Mouse (Mus musculus): ENCODE results near the gene Cdhr4. TPM values are rescaled to one million over a fixed set of nuclear protein-coding genes. Genes with fewer than 3 reads are reported as not detected.
A peak's percentile ranks its signal among the peaks of the same experiment; 100 is the strongest.

Cdhr4 gene
- polyA plus RNA-seq, 1 experiment from 2014 or later = 1.1 TPM

DNA sequence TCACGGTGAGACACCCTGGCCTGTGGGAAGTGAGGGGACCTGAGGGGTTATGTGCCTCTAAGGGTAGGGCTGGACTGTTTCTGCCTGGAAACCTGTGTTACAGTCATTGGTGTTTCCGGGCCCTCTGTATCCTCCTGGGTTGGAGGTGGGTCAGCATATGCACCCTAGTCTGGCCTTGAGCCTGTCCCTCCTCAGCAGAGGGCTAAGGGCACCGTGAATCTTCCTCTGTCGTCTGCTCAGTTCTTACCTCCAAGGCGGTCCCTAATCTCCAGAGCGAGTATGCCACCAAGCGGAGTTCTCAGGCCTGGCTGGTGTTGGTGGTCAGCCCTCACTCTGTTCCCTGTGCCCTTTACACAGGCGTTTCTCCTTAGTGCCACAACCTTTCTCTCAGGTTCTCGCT is 29.4 kb upstream of the Cdhr4 start:
- H3K36me3 ChIP-seq (replicated peaks; ENCODE audit: insufficient read depth, low read length) = peaks cover 26% of the 10 kb centered on the region
- 94% methylated on average over 9 of the region's 9 CpGs for WGBS (ENCODE audit: insufficient replicate concordance)

DNA sequence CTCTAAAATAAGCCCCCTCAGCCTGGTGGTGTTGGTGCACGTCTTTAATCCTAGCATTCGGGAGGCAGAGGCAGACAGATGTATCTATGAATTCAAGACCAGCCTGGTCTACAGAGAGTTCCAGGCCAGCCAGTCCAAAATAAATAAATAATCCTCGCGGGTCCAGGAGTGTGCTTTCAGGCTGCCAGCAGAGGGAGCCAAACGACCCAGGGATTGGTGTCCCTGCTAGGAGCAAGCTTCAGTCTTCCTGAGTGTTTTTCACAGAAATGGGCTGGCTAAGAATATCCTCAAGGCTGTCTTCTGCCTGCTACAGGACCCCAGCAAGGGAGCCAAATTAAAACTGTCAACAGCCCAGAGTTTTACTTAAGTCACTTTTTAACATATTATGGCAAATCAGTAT is 28.6 kb upstream of the Cdhr4 start:
- ATAC-seq (peak; percentile 80), DNase-seq (peak; percentile 93)
- Histone ChIP-seq H3K4me1 (ENCODE audit: insufficient read depth) (peaks cover 4% of the 10 kb centered on the region; the same call in 1 of the 2 replicates), H3K9ac (replicated peaks) (no peak overlapping the region), H3K4me2 (ENCODE audit: low read depth, low read length) (no peak overlapping the region), H3K9me3 (ENCODE audit: low read length) (no peaks in the 10 kb centered on the region), H3K4me3 (ENCODE audit: low read depth, low read length) (no peak overlapping the region), H3K27me3 (ENCODE audit: insufficient read depth, low read length) (no peaks in the 10 kb centered on the region), H3K27ac (ENCODE audit: low read depth) (no peak overlapping the region), H3K36me3 (replicated peaks; ENCODE audit: insufficient read depth, low read length) (peaks cover 25% of the 10 kb centered on the region)
- peak; percentile 98 for TF ChIP-seq CTCF (IDR thresholded peaks at IDR 0.05; ENCODE audit: low read depth)
- TF ChIP-seq EP300 (IDR thresholded peaks at IDR 0.05; ENCODE audit: low read depth) = peak; percentile 23; the same call in 1 of the 2 replicates
- WGBS (ENCODE audit: insufficient replicate concordance) = 16% methylated on average over 5 of the region's 5 CpGs

More for the DNA sequence above, 29.4 kb upstream of the Cdhr4 start:
- Histone ChIP-seq H3K27me3 (ENCODE audit: insufficient read depth, low read length) (no peaks in the 10 kb centered on the region), H3K4me2 (ENCODE audit: low read depth, low read length) (no peak overlapping the region), H3K9ac (replicated peaks) (no peak overlapping the region), H3K4me3 (ENCODE audit: low read depth, low read length) (no peak overlapping the region), H3K27ac (ENCODE audit: low read depth) (no peak overlapping the region), H3K4me1 (ENCODE audit: insufficient read depth) (peaks cover 4% of the 10 kb centered on the region; the same call in 1 of the 2 replicates), H3K9me3 (ENCODE audit: low read length) (no peaks in the 10 kb centered on the region)
- no peak for DNase-seq
- ATAC-seq = no peak
- no peak for TF ChIP-seq CTCF (IDR thresholded peaks at IDR 0.05; ENCODE audit: low read depth)
- TF ChIP-seq EP300 (IDR thresholded peaks at IDR 0.05; ENCODE audit: low read depth) = no peak

DNA sequence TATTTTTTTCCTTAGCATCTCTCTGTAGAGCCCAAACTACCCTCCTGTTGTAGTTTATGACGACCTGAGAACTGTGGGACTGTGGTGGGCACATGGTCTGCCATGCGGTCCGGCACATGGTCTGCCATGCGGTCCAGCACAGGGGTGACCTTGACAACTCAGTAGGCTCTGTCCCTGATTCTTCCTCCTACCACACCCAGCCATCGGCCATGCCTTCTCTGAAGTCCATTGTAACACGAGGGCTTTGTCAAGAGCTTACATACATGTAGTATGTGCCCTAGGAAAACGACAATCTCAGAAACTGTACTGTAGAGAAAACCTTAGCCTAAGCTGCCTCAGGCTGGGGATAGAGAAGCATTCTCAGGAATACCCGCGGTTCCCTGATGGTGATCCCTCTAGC is 27.6 kb upstream of the Cdhr4 start:
- no peak for TF ChIP-seq EP300 (IDR thresholded peaks at IDR 0.05; ENCODE audit: low read depth)
- no peak for TF ChIP-seq CTCF (IDR thresholded peaks at IDR 0.05; ENCODE audit: low read depth)
- ATAC-seq (no peak), DNase-seq (no peak)
- Histone ChIP-seq H3K4me3 (ENCODE audit: low read depth, low read length) (no peak overlapping the region), H3K4me1 (ENCODE audit: insufficient read depth) (peaks cover 4% of the 10 kb centered on the region; the same call in 1 of the 2 replicates), H3K9me3 (ENCODE audit: low read length) (no peaks in the 10 kb centered on the region), H3K9ac (replicated peaks) (no peak overlapping the region), H3K4me2 (ENCODE audit: low read depth, low read length) (no peak overlapping the region), H3K27me3 (ENCODE audit: insufficient read depth, low read length) (no peaks in the 10 kb centered on the region), H3K36me3 (replicated peaks; ENCODE audit: insufficient read depth, low read length) (peaks cover 24% of the 10 kb centered on the region), H3K27ac (ENCODE audit: low read depth) (no peak overlapping the region)
- 87% methylated on average over 9 of the region's 9 CpGs for WGBS (ENCODE audit: insufficient replicate concordance)

DNA sequence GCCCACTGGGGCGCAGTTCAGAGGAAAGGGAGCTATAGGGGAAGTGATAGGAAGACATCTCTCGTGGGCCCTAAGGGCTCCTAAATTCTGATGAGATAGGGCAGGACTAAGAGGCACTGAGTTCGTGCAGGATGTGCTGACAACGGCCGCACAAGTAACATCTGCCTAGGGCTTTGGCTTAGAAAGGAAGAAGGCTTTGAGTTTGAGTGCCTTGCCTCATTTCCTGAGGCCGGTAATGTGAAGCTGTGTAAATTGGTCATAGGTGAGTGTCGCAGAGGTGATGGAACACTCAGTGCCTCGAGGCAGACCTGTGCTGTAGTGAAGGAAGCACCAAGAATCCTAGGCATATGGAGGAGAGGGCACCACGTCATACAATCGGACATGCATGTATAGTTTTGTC is 25.6 kb upstream of the Cdhr4 start:
- H3K27ac ChIP-seq (ENCODE audit: low read depth) = 0 out of 2 replicates have a peak overlapping the region, but pooled peaks have one; percentile 6

DNA sequence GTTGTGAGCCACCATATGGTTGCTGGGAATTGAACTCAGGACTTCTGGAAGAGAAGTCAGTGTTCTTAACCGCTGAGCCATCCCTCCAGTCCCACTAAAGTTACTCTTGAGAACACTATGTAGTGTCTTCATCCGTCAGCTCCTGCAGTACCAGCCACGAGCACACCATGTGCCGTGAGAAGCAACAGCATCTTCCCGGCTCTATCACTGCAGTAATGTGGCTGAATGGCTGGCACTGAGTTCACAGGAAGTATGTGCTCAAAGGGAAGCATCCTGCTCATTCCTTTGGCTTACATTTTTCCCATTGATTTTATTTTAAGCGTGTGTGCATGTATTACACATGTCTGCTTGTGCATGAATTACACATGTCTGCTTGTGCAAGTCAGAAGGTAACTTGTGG is 24.9 kb upstream of the Cdhr4 start:
- H3K36me3 ChIP-seq (replicated peaks; ENCODE audit: insufficient read depth, low read length) = peaks cover 10% of the 10 kb centered on the region

More for the DNA sequence above, 25.6 kb upstream of the Cdhr4 start:
- ATAC-seq (no peak), DNase-seq (no peak)
- 55% methylated on average over 10 of the region's 10 CpGs for WGBS (ENCODE audit: insufficient replicate concordance)
- Histone ChIP-seq H3K4me3 (ENCODE audit: low read depth, low read length) (no peak overlapping the region), H3K27me3 (ENCODE audit: insufficient read depth, low read length) (no peaks in the 10 kb centered on the region), H3K4me2 (ENCODE audit: low read depth, low read length) (no peak overlapping the region), H3K9me3 (ENCODE audit: low read length) (no peaks in the 10 kb centered on the region), H3K36me3 (replicated peaks; ENCODE audit: insufficient read depth, low read length) (peaks cover 15% of the 10 kb centered on the region), H3K4me1 (ENCODE audit: insufficient read depth) (peaks cover 15% of the 10 kb centered on the region), H3K9ac (replicated peaks) (no peak overlapping the region)
- TF ChIP-seq CTCF (IDR thresholded peaks at IDR 0.05; ENCODE audit: low read depth) (no peak), EP300 (IDR thresholded peaks at IDR 0.05; ENCODE audit: low read depth) (no peak)

DNA sequence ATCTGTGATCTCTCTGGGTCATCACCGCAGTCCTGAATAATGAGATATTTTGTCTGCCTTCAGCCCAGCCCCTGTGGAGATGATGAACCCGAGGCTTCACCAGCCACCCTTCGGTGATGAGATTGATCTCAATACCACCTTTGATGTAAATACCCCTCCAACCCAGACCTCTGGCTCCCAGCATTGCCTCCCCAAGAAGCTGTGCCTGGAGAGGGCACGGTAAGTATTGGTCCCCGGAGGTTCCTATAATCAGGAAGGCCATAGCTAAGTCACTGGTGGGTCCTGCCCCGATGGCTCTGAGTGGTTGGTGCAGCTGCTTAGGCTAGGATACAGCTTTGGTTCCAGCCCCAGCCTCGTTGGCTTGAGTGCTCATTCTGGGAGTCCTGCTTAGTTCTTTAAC is 23.8 kb upstream of the Cdhr4 start:
- 88% methylated on average over 7 of the region's 7 CpGs for WGBS (ENCODE audit: insufficient replicate concordance)
- no peak overlapping the region for H3K4me3 ChIP-seq (ENCODE audit: low read depth, low read length)
- no peaks in the 10 kb centered on the region for H3K9me3 ChIP-seq (ENCODE audit: low read length)
- H3K9ac ChIP-seq (replicated peaks) = no peak overlapping the region
- ATAC-seq (no peak), DNase-seq (no peak)
- H3K36me3 ChIP-seq (replicated peaks; ENCODE audit: insufficient read depth, low read length) = peaks cover 4% of the 10 kb centered on the region
- no peaks in the 10 kb centered on the region for H3K27me3 ChIP-seq (ENCODE audit: insufficient read depth, low read length)
- no peak overlapping the region for H3K27ac ChIP-seq (ENCODE audit: low read depth)
- no peak overlapping the region for H3K4me2 ChIP-seq (ENCODE audit: low read depth, low read length)
- TF ChIP-seq CTCF (IDR thresholded peaks at IDR 0.05; ENCODE audit: low read depth) = no peak
- no peak for TF ChIP-seq EP300 (IDR thresholded peaks at IDR 0.05; ENCODE audit: low read depth)
- H3K4me1 ChIP-seq (ENCODE audit: insufficient read depth) = peaks cover 31% of the 10 kb centered on the region

More for the DNA sequence above, 24.9 kb upstream of the Cdhr4 start:
- 78% methylated on average over 6 of the region's 6 CpGs for WGBS (ENCODE audit: insufficient replicate concordance)
- H3K4me1 ChIP-seq (ENCODE audit: insufficient read depth) = peaks cover 21% of the 10 kb centered on the region
- H3K9ac ChIP-seq (replicated peaks) = no peak overlapping the region
- TF ChIP-seq EP300 (IDR thresholded peaks at IDR 0.05; ENCODE audit: low read depth) = no peak
- TF ChIP-seq CTCF (IDR thresholded peaks at IDR 0.05; ENCODE audit: low read depth) = no peak
- H3K9me3 ChIP-seq (ENCODE audit: low read length) = no peaks in the 10 kb centered on the region
- no peaks in the 10 kb centered on the region for H3K27me3 ChIP-seq (ENCODE audit: insufficient read depth, low read length)
- no peak for ATAC-seq
- no peak overlapping the region for H3K4me2 ChIP-seq (ENCODE audit: low read depth, low read length)
- no peak overlapping the region for H3K27ac ChIP-seq (ENCODE audit: low read depth)
- no peak for DNase-seq
- no peak overlapping the region for H3K4me3 ChIP-seq (ENCODE audit: low read depth, low read length)
